Mouse (Mus musculus) hindlimb bud, embryonic 11.5 days (tissue): ENCODE results near the gene Asb2.

Source experiments
- DNase-seq: peaks from one replicate; pipeline ENCODE4 v3.0.0-alpha.2; 2012; ENCODE audit warnings: low read depth, low spot score; ENCODE audit errors: extremely low spot score

Gene Asb2

DNA sequence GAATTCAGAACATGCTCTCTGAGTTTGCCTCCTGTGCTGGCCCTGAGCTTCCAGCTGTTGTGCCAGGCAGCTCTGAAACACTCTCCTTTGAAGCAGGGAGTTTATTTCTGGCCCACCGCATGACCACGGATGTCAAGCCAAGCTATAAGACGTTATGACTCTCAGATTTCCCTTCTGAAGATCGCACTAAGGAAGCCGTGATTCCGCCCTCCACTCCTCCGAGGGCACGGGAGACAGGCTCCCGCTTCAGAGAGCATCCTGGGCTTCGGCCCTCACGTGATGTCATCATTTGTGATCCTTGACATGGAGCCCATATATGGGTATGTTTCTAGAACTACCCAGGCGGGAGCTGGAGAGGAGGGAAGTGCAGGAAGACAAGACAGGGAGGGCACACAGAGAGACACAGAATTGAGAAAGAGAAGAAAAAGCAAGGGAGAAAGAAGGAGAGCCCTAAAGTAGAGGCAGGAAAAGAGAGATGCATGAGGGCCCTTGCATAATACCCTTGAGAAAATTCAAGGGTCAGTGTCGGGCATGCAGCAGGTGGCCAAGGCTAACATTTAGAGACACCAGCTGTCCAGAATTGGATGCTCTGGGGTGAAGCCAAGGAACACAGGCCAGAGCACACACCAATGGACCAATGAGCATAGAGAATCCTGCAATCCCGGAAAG, at the start of gene Asb2:
Gene Asb2, minus strand, starts transcription at position 256 of the 669 bp plus-strand sequence.
- DNase-seq = no peak

DNA sequence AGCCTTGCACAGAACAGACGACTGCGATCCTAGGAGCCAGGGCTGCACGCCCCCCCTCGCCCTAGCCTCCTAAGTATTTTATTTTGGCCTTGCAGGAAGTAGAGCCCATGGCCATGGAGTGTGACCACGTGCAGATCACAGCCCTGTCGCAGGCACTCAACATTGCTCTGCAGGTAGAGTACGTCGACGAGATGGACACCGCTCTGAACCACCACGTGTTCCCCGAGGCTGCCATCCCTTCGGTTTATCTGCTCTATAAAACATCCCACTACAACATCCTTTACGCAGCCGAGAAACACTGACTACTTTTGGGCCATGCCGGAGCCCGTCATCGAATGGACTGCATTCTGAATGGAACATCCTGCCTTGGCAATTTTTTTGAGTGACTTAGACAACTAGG, 48.3 kb upstream of the Asb2 start:
- no peak for DNase-seq

DNA sequence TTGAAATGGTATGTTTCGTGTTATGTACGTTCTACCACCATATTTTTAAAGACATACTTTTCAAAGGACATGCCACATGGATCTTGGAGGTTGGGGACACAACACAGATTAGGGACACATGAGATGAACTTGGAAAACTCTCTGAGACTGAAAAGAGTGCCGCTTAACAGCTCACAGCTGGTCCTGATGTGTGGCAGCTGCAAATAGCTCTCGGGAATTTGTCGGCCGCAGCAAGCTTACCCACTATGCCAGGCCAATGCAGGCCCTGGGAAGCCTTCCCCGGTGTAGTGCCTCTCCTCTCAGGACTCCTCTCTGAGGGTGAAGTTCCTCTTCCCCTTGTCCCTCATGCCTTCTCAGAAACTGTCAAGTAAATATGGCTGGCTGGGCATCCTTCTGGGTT, 41.0 kb upstream of the Asb2 start:
- DNase-seq = no peak

DNA sequence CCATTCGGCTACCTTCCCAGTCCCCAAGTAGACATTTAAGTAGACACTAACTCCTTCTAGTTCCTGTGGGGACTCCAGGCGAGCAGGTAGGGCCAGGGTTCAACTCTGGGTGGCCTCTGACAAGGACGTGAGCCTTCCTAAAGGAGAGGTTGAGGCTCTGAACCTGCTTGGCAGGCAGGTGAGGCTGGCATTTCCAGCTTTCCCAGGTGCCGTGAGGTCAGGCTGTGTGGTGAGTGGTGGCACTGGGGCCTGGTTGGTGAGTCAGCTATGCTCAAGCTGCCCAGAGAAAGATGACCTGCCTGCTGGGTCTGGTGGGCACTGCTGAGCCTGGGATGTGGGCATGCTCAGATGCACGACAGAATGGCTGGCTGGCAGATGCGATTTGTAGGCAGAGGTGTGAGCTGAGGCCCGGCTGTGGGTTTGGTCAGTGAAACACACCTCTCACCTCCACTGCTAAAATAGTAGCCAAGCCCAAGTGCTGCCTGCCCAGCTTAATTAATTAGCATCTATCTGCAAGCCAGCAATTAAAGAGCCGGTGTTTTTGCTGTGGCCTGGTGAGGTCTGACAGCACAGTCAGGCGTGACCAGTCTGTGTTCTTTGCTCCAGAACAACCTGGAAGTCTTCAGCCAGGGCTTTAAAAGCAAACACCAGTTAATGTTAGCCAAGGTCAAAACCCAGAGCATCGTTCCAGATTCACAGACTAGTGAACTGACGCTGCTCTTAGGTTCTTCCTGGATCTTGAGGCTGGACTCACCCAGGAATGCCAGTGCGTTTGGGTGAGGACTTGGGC, 39.9 kb upstream of the Asb2 start:
- no peak for DNase-seq

DNA sequence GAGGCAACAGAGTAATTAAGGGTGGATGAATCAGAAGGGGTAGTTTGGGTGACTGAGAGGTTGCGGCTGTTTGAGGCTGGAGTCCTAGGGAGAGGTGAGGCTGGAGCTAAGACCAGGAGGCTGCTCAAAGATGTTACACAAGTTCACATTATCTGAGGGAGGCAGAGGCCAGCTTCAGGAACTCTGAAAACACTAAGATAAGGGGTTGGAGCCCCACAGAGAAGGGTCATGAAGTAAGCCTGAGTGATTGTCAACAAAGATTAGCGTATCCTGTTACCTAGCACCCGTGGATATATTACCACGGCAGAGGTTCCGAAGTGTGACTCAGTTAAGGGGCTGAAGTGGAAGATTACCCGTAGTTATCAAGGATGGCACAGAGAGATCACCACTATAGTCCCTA, 37.7 kb upstream of the Asb2 start:
- DNase-seq = no peak

DNA sequence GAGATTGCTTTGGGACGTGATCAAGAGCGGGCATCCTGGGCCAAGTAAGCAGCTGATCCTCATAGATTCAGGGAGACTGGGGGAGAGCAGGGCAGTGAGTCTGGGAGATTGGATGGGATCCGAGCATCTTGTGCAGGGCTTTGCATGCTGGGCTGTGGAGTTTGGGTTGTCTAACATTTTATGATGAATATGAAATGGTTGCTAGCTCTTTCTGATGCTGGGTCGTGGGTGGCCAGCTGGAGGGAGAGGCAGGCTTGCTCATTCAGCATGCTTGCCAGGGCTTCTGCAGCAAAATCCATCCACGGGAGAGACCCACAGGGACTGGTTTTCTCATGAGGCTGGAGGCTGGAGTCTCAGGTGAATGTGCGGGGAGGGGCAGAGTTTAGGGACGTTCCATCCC, 35.3 kb upstream of the Asb2 start:
- no peak for DNase-seq

DNA sequence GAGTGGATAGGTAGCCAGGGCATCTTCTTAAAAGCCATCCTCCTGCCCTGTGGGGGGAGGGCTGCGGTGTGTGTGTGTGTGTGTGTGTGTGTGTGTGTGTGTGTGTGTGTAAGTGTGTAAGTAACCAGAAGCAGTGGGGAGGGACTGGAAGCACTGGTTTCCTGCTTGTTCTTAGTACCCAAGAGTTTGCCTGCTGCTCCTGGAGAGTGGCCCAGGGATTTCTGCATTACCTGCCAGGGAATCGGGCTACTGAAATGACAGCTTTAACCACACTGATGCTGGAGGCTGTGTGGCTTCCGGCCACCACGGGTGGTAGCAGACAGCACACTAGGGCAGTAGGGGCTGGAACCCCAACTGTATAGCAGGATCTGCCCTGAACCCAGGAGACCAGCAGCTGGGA, 34.2 kb upstream of the Asb2 start:
- DNase-seq = no peak

DNA sequence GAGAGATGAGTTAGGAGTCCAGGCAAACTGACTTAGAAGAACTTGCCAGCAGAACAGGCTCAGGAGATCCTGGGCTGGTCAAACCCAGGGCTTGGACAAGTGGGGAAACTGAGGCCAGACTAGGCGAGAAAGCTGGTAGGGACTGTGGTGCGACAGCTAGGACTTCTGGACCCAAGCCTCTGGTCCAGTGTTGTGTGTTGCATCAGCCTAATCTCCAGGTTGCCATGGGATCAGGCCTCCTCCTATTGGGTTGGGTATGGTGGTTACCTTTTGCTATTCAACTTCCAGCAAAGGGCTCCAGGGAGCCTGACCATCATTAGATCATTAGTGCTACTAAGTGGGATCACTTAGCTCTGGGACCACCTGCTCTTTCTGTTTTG, 33.5 kb upstream of the Asb2 start:
- no peak for DNase-seq

DNA sequence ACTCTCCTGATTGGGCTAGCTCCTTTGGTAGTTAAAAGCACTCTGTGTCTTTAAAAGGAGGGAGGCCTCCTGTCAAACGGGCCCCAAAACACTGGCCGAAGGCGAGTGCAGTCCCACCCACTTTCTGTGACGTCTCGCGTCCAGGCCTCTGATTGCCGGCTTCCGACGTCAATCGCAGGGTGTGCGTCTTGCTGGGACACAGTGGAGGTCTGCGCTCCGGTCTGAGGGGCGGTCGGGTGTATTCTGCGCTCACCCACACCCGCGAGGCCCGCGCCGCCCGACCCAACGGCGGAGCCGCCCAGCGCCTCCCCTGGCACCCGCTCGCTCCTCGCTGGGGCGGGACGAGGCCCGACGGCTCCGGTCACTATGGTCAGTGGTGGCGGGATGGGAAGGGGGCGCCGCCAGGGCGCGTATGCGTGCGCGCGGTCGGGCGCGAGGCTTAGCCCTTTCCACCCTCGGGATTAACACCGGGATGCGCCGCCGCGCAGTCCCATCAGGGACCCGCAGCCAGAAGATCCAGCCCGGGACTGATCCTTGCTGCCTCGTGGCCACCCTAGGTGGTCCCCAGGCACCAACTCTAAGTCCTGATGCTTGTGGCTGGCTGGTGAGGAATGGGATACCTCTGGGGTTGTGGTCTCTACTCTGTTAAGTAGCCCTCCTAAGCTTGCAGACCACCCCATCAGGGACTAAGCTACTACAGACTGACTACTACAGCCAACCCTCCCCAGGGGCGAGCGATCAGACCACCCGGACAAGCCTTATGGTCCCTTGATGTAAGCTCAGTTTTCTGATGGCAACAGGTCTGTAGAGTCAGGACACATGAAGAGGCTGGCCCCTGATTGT, 32.9 kb upstream of the Asb2 start, which contains the start of gene Otub2:
Gene Otub2, plus strand, starts transcription at position 178 of the 843 bp plus-strand sequence.
- DNase-seq = peak; percentile 73

DNA sequence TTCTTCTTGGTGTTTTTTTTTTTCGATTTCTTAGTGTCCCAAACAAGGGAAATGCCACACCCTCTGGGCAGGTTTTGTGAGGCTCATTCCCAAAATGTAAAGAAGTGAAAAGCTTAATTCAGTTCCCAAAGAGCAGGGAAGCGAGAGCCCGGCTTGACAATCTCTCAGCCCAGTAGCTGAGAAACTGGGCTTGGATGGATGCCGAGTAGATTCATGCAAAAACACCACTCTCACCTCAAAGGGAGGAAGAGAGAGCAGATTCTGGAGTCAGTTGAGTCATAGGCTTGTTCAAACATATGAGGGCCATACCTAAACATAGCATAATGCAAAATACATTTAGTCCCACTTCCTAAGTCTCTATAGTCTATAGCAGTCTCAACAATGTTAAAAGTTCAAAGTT, 24.4 kb upstream of the Asb2 start:
- DNase-seq = no peak

DNA sequence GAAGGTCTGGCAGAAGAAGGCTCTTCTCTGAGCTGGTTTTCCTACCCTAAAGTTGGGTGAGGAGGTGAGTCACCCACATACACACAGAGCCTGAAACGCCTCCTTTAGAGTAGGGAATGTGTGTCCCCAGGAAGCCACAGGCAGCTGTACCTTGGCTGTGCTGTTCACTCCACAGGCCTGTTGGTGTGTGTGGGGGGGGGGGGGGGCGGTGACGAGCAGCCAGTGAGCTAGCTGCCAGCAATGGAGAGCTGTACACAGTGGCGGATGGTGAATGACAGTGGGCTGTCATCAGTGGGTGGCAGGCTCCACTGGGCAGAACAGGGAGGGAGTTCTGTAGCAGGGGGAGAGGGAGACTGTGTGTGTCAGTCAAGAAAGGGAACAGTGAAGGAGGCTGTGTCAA, 21.0 kb upstream of the Asb2 start:
- no peak for DNase-seq

DNA sequence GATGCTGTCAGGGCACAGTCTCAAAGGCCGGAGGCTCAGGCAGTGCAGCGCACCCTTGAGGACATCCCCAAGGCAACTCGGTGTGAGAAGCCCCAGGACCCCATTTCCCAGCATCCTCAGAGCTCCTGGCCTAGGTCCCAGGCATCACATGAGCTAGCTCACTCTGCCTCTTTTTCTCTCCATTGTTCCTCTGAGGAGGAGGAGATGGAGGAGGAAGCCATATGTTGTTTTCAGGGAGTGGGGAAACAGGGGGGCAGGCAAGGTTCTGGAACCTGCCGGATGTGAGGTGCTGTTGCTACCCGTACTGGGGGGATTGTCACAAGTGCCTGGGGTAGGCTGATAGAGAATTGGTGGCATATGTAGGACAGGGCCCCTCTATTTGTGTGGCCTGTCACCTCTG, 20.3 kb upstream of the Asb2 start:
- DNase-seq = no peak

DNA sequence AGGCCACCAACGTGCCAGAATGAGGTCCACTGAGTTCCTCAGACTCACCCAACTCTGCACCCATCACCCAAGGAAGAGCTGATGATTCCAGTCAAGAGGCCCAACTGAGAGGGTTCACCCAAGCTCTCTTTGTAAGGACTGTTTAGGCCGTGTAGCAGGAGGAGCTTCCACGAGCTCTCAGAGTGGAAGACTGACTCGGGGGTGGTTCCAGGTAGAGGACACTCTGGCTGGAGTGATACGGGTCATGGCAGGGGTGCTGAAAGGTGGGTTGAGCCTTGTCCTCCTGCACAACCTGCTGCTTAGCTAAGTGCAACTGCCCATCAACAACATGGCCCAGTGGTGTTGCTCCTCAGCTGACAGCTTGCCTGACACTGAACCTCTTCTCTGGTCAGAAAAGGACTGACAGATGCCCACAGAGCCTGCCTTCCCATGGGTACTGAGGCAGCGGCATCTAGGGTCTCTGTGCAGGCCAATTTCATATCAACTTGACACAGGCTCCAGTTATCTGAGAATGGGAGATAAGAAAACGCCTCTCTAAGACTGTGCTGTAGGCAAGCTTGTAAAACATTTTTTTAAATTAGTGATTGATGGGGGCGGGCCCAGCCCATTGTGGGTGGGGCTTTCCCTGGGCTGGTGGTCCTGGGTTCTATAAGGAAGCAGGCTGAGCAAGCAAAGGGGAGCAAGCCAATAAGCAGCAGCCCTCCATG, 17.9 kb upstream of the Asb2 start:
- DNase-seq = no peak

DNA sequence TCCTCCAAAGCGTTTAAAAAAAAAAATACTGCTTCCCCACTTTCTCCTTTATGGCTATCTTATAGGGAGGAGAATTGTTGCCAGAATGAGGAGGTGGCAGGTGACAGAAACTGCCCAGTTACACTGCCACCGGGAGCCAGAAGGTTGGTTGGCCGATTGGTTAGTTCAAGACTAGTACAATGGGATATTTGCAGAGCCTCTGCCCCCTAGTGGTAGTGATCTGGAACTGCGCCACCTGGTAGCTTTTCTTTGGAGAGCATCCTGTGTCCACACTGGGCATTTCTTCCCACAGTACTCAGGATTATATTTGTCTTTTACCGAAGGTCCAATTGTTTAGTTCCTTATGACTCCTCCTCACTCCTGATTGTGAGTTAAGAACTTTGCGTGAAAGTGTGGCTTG, 15.9 kb upstream of the Asb2 start:
- peak; percentile 39 for DNase-seq

DNA sequence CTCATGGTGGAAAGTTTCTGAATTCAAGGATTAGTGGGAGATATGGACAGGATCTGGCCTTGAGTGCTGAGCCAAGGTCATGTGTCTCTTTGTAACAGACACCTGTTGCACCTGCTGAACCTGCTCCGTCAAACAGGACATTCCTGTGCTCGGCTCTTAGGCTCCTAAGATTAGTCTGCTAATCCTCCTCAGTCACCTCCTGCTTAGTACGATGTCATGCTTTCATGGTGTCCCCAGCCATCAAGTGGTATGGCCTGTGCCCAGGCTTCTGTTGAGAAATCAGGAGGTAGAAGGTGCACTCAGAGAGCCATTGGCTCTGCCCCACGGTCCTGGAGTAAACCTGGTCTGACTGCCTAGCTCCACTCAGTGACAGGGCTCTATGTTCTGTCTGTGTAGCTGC, 15.1 kb upstream of the Asb2 start:
- no peak for DNase-seq

DNA sequence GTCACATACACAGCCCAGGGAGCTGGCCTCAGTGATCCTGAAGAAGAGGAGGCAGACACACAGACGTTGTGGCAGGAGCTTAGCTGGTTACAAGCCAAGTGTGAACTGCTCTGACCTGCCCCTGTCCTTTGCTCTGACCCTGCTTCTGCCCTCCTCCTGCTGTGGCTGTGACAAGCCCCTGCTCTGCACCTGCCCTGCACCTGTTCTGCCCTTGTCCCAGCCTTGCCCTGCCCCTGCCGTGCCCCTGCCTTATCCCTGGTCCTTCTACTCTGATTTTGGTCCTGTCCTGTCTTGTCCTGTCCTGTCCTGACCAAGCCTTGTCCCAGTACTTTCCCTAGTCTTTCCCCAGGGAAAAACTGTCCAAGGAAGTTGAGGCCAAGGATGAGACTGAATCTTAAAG, 13.0 kb upstream of the Asb2 start:
- no peak for DNase-seq

DNA sequence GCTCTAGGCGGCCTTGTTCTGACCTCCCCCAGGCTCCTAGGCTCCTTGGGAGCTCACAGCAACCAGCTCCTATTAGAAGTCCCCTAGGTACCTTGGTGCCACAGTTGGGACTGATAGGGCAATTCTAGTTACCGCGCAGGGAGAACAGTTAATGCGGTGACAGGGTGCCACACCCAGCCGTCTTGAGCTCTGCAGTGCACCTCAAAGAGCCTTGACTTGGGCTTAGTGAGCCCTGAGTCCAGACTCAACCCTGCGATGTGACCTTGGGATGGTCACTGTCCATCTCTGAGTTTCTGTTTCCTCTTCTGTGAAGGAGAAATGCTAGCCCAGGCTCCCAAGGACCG, 12.5 kb upstream of the Asb2 start:
- DNase-seq = no peak

DNA sequence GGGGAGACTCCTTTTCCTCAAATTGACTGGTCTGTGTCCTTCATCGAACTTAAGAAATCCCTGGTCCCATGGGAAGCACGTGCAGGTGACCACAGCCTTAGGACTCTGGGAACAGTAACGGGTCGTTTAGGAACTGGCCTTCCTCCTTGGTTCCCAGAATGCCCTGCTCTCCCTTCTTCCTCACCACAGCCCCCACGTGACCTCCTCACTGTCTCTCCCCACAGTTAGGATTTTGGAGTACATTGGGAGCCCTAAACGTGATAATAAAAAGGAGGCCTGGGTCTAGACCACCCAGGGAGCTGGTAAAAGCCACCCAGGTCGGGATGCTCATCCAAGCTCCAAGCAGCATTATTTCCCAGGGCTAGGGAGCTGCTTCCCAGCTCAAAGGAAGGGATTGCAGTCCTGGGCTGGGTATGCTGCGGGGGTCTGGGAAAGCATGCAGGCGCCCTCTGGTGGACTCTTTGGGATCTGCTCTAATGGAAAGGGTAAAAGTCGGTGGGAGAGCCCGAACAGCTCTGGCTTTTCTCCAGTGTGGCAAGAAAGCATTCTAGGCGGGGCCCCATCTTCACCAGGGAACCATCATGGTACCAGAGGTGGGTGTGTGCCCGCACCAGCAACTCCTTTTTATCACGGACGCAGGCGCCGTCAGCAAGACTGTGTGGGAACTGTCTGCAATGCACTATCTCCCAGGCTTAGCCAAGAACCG, 12.0 kb upstream of the Asb2 start:
- DNase-seq = peak; percentile 41

DNA sequence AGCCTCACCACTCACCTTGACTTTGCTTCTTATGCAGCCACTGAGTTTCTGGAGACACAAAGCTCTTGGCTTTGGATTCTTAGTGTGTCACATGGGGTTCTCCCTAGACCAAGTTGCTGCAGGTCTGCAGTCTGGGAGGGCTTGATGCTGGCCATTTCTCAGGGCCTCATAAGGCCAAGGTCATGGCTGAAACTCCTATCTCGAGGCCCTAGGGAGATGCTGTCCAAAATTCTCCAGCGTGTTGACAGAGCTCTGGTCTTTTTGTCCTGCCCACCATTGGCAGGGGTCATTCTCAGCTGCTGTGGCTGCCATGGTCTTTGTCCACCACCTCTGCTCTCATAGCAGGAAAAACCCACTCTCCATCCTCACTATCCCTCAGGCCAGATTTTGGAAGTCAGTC, 11.4 kb upstream of the Asb2 start:
- DNase-seq = no peak

DNA sequence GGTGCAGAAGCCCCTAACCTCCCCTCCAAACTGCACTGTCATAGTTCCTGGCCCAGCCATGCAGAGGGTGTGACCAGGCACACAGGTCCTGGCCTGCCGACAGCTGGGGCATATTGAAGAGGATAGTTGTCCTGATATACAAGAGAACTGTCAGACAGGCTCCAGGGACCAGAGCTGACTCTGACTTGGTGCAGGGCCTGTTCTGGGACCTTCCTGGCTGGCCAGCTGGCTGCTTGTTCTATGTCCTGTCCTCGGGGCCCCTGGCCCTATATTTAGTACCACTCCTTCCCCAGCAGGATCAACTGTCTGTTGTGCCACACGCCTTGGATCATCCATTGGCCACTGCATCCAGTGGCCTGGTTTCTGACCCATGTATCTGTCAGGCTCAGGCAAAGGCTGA, 6.5 kb upstream of the Asb2 start:
- DNase-seq = no peak
